Mouse (Mus musculus) neural tube, embryonic 13.5 days (tissue): Measurements from ENCODE around the gene Nln. TPM values are rescaled to one million over a fixed set of nuclear protein-coding genes. Genes with fewer than 3 reads are reported as not detected.
A peak's percentile ranks its signal among the peaks of the same experiment; 100 is the strongest.

Experiments used
- ATAC-seq: fragments of 200-750 bp; cut with Nextera tagmentation; 2 replicates; pipeline ENCODE4 v1.8.0; 2017; ENCODE audit warnings: low read depth, mild to moderate bottlenecking, moderate TSS enrichment, moderate library complexity
- H3K27ac ChIP-seq: fragments of 300-500 bp; sonication (generic); replicated peaks from 2 replicates; pipeline ENCODE4 v1.5.1; 2015; ENCODE audit warnings: moderate library complexity, mild to moderate bottlenecking, inconsistent platforms
- H3K27me3 ChIP-seq: fragments of 300-500 bp; sonication (generic); 2 replicates; pipeline ENCODE4 v1.6.1; 2015; ENCODE audit warnings: mild to moderate bottlenecking, inconsistent platforms
- H3K36me3 ChIP-seq: fragments of 300-500 bp; sonication (generic); 2 replicates; pipeline ENCODE4 v1.6.1; 2015; ENCODE audit warnings: mild to moderate bottlenecking, inconsistent platforms
- H3K4me1 ChIP-seq: fragments of 300-500 bp; sonication (generic); replicated peaks from 2 replicates; pipeline ENCODE4 v1.6.1; 2015; ENCODE audit warnings: inconsistent platforms
- H3K4me2 ChIP-seq: fragments of 300-500 bp; sonication (generic); 2 replicates; pipeline ENCODE4 v1.6.1; 2015; ENCODE audit warnings: inconsistent platforms, mild to moderate bottlenecking, moderate library complexity
- H3K4me3 ChIP-seq: fragments of 300-500 bp; sonication (generic); 2 replicates; pipeline ENCODE4 v1.5.1; 2015; ENCODE audit warnings: mild to moderate bottlenecking, inconsistent platforms
- H3K9ac ChIP-seq: fragments of 300-500 bp; sonication (generic); 2 replicates; pipeline ENCODE4 v1.6.1; 2015; ENCODE audit warnings: moderate library complexity, mild to moderate bottlenecking, inconsistent platforms
- H3K9me3 ChIP-seq: fragments of 300-500 bp; sonication (generic); 2 replicates; pipeline ENCODE4 v1.6.1; 2016; ENCODE audit warnings: inconsistent platforms
- whole genome bisulfite sequencing: fragments of 180-500 bp; shearing (Covaris S2); methylation state at CpG from one replicate; pipeline ENCODE4 v1.1.7; 2015; 5-methylcytosine and 5-hydroxymethylcytosine counted together
- polyA plus RNA-seq: library from polyadenylated mRNA; unstranded; fragments of >200 nt; fragmentation: Nextera tagmentation; extraction: Ambion mirVana; gene quantifications from 2 replicates; pipeline ENCODE4 v1.2.1, GENCODE M21; 2015

The Nln gene
- polyA plus RNA-seq, 1 experiment from 2014 or later = 32.4 TPM

DNA sequence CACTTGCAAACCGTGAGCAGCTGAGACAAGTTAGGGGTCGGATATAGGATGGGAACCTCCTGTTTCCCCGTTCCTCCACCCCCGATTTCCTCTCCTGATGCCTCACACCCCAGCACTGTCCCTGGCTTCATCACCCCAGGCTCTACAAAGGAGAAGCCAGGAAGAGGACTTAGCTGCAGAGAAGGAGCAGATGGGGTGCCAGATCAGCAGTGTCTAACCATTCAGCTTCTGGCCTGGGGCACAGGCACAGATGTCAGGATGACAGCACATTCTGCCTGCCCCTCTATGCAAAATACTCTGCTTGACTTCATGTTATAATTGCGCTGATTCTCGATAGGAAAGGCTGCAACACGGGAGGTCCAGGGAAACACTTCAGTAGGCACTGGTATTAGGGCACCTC is 71.1 kb downstream of the Nln start:
- H3K4me3 ChIP-seq = no peak overlapping the region
- H3K27ac ChIP-seq = no peak overlapping the region
- no peak overlapping the region for H3K9ac ChIP-seq
- no peaks in the 10 kb centered on the region for H3K9me3 ChIP-seq
- ATAC-seq = peak; percentile 55; the same call in 1 of the 2 replicates
- WGBS = 65% methylated on average over 7 of the region's 7 CpGs
- H3K4me1 ChIP-seq = peaks cover 27% of the 10 kb centered on the region
- no peak overlapping the region for H3K4me2 ChIP-seq
- H3K36me3 ChIP-seq = peaks cover 18% of the 10 kb centered on the region; the same call in 1 of the 2 replicates
- H3K27me3 ChIP-seq = no peaks in the 10 kb centered on the region

DNA sequence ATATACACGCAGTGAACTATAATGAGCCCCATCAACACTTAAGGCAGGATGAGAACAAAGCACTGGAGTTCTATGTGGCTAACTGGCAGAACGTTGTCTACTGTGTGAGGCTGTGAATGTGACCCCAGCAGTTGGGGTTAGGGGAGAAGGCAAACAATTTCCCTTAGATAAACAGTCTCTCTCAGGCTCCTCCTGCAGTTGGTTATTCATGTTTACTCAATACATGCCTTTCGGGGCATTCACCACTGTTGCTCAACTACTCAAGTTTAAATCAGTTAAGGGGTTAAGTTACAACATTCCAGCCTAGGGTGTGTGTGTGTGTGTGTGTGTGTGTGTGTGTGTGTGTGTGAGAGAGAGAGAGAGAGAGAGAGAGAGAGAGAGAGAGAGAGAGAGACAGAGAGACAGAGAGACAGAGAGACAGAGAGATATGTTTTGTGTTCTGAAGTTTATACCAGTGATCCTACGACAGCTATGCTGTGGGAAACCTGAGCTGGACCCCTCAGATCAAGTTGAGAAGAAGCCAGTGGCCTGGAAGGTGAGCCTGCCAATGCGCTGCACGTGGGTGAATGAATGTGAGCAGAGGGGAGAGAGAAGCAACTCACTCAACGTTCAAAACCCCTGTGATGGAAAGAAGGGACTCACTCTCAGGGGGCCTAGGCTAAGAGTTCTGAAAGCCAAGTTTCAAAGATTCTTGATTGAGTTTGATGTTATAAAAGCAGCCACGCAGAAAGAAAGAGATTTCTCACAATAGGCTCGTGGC is 71.7 kb downstream of the Nln start:
- no peak overlapping the region for H3K4me3 ChIP-seq
- ATAC-seq = no peak
- no peak overlapping the region for H3K9ac ChIP-seq
- H3K9me3 ChIP-seq = no peaks in the 10 kb centered on the region
- H3K4me2 ChIP-seq = no peak overlapping the region
- H3K4me1 ChIP-seq = peaks cover 32% of the 10 kb centered on the region
- peaks cover 18% of the 10 kb centered on the region; the same call in 1 of the 2 replicates for H3K36me3 ChIP-seq
- no peak overlapping the region for H3K27ac ChIP-seq
- WGBS = 74% methylated on average over 9 of the region's 9 CpGs
- no peaks in the 10 kb centered on the region for H3K27me3 ChIP-seq

DNA sequence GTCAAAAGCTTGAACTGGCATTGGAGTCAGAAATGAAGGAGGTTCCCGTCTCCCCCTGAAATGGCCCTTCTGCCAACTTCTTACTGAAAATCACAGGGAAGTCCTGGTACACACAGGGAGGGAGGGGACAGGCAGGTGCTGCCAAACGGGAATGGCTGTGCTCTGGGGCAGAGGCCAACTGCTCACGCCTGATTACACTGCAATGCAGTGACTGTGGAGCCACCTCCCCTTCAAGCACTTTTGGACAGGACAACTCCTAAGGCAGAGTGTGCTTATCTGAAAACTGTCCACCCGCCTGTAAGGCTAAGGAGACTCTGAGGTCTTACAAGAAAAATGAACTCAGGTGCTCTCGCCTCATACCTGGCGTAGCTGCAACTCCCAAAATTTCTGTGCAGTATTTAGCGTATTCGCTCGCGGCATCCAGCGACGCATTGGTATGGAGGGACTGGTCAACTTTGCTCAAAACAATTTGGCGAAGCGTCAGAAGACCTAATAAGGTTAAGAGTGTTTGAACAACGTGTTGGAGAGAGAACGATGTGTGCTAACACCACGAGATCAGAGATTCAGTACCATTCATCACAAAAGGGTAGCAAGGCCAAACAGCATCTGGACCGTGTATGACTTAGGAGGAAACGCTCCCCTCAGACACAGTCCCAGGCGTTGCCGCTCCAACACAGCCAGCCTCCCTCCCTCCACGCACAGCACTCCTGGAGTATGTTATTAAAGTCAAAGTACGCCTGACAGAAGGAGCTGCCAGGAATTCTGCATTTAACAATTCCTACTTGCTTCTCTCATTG is 72.7 kb downstream of the Nln start:
- no peak overlapping the region for H3K4me2 ChIP-seq
- no peak overlapping the region for H3K4me3 ChIP-seq
- no peaks in the 10 kb centered on the region for H3K27me3 ChIP-seq
- no peak for ATAC-seq
- H3K27ac ChIP-seq = no peak overlapping the region
- H3K36me3 ChIP-seq = peaks cover 18% of the 10 kb centered on the region; the same call in 1 of the 2 replicates
- no peaks in the 10 kb centered on the region for H3K9me3 ChIP-seq
- 80% methylated on average over 23 of the region's 23 CpGs for WGBS
- peaks cover 39% of the 10 kb centered on the region for H3K4me1 ChIP-seq
- no peak overlapping the region for H3K9ac ChIP-seq

DNA sequence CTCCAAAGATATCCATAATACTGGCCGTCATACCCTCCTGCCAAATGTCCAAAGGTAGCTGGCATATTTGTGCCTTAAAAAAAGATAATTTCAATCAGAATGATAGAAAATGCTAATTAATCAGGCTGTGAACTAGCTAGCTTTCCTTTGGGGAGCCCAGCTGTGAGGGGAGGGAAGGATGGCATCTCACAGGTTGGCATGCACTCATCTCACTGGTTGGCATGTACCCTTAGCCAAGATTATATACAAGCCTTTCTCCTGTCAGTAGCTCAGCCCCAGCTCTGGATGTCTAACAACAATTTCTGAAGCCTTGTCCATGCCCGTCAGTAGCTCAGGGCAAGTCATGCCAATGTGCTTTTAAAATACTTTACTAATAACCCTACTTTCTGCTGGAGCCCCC is 73.8 kb downstream of the Nln start:
- no peak overlapping the region for H3K27ac ChIP-seq
- no peak overlapping the region for H3K9ac ChIP-seq
- no peak for ATAC-seq
- no peak overlapping the region for H3K4me3 ChIP-seq
- WGBS = 88% methylated on average over 2 of the region's 2 CpGs
- no peak overlapping the region for H3K4me2 ChIP-seq
- H3K36me3 ChIP-seq = peaks cover 18% of the 10 kb centered on the region; the same call in 1 of the 2 replicates
- H3K27me3 ChIP-seq = no peaks in the 10 kb centered on the region
- H3K9me3 ChIP-seq = no peaks in the 10 kb centered on the region
- H3K4me1 ChIP-seq = peaks cover 39% of the 10 kb centered on the region

DNA sequence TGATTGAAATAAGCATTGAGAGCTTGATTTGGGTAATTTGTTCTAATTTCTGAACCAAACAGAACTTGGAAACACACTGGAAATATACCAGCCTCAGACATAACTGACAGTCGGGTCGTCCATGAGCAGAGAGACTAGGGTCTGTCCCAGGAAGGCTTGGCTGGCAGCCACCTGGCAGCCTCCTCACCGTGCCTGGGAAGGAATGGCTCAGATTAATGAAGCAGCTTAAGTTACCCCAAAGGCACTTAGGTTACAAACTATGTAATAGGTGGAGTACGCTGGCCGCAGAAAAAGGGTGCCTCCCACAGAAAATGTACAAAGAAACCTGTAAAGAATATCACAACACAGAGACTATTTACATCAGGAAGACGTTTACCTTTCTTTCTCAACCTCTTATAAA is 74.6 kb downstream of the Nln start:
- no peak for ATAC-seq

DNA sequence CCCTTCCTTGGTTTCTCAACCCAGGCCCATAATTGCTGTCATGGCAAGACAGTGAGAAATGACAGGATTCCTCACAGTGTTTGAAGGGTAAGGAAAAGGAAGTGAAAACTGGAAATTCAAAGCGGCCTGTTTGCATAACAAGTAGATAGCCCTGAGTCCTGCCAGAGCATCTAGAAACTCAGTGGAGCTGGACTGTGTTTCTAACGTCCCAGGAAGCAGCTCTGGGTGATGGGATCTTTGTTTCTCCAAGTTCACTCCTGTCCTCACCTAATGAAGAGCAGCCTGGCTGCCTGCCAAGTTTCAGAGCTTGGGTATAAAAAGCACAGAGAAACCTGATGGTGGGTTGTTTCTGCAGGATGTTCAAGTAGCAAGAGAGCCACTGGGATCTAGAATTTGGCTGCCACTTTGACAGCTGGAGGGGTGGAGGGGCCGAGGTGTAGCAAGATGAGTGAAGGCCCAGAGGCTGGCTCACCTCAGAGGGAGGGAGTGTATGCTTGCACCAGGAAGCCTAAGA is 76.7 kb downstream of the Nln start:
- WGBS = 54% methylated on average over 3 of the region's 3 CpGs
- peaks cover under 1% of the 10 kb centered on the region; the same call in 1 of the 2 replicates for H3K27me3 ChIP-seq
- H3K9ac ChIP-seq = no peak overlapping the region
- ATAC-seq = no peak
- 0 out of 2 replicates have a peak overlapping the region, but pooled peaks have one; percentile 42 for H3K27ac ChIP-seq
- H3K4me3 ChIP-seq = no peak overlapping the region
- H3K4me2 ChIP-seq = no peak overlapping the region
- peaks cover 21% of the 10 kb centered on the region; the same call in 1 of the 2 replicates for H3K36me3 ChIP-seq
- no peaks in the 10 kb centered on the region for H3K9me3 ChIP-seq
- H3K4me1 ChIP-seq = peaks cover 27% of the 10 kb centered on the region

More for the DNA sequence above, 74.6 kb downstream of the Nln start:
- Histone ChIP-seq H3K27me3 (no peaks in the 10 kb centered on the region), H3K9me3 (no peaks in the 10 kb centered on the region), H3K4me2 (no peak overlapping the region), H3K36me3 (peaks cover 21% of the 10 kb centered on the region; the same call in 1 of the 2 replicates), H3K4me1 (peaks cover 39% of the 10 kb centered on the region), H3K4me3 (no peak overlapping the region), H3K27ac (no peak overlapping the region), H3K9ac (no peak overlapping the region)
- WGBS = 61% methylated on average over 6 of the region's 6 CpGs

DNA sequence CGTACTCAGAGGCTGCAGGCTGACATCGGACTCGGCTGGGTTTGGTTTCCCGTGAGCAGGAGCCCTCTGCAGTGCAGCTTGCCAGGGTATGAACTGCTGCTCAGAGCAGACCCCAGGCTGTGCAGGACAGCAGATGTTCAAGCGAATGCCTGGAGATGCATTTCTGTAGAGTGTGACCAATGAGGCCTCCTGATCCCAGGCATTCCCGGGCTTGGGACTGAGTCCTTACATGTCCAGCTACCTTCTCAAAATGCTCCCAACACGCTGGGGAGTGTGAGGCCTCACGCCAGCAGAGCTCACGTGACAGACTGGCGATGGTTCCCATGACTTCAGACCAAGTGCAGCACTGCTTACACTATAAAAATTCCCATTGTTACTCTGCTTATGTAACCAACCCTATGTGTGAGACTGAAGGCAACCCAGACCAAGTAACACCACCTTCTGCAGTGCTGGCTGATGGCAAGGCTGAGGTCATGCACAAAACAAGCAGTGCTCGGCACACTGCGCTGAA is 77.5 kb downstream of the Nln start:
- Histone ChIP-seq H3K4me3 (no peak overlapping the region), H3K4me2 (no peak overlapping the region), H3K4me1 (peaks cover 26% of the 10 kb centered on the region), H3K27ac (0 out of 2 replicates have a peak overlapping the region, but pooled peaks have one; percentile 42), H3K36me3 (peaks cover 21% of the 10 kb centered on the region; the same call in 1 of the 2 replicates), H3K9ac (no peak overlapping the region), H3K9me3 (no peaks in the 10 kb centered on the region), H3K27me3 (peaks cover 6% of the 10 kb centered on the region; the same call in 1 of the 2 replicates)
- WGBS = 59% methylated on average over 12 of the region's 12 CpGs
- ATAC-seq = peak; percentile 57; the same call in 1 of the 2 replicates

DNA sequence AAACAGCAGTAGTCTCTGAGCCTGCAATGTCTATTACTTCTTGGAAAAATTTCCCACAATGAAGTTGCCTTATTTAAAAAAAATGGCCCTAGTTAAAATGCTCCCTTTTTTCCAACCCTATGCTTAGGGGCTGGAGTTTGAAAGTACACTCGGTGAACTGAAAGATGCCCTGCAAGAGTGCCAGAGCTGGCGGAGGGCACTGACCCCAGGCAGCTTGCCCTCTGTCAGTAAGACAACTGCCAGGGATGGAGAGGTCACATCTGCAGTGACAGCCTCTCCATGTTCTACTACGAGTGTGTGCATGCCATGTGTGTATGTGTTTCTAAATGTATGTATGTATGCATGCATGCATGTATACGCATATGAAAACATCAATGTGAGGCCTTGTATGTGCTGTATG is 78.5 kb downstream of the Nln start:
- Histone ChIP-seq H3K4me3 (no peak overlapping the region), H3K9me3 (no peaks in the 10 kb centered on the region), H3K4me1 (peaks cover 21% of the 10 kb centered on the region), H3K4me2 (no peak overlapping the region), H3K27me3 (peaks cover 11% of the 10 kb centered on the region; the same call in 1 of the 2 replicates), H3K9ac (no peak overlapping the region), H3K36me3 (peaks cover 15% of the 10 kb centered on the region; the same call in 1 of the 2 replicates), H3K27ac (no peak overlapping the region)
- no peak for ATAC-seq
- 88% methylated on average over 4 of the region's 4 CpGs for WGBS

DNA sequence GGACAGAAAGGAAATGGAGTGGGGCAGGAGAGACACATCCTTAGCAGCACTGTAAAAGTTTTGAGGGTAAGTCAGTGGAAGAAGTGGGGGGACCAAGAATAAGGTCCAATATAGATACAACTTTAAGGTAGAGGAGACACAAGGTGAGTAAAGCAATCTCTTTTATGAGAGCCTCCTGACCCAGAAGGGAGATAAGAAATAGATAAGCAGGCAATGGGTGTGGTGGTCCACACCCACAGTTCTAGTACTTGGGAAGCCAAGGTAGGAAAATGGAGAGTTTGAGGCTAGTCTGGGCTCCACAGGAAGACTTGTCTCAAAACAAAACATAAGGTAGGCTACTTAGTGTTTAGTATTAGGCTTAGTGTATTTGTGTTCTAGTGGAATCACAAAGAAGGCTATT is 79.9 kb downstream of the Nln start:
- ATAC-seq = no peak
- H3K9ac ChIP-seq = no peak overlapping the region
- H3K9me3 ChIP-seq = no peaks in the 10 kb centered on the region
- H3K4me1 ChIP-seq = peaks cover 28% of the 10 kb centered on the region
- H3K27ac ChIP-seq = no peak overlapping the region
- H3K4me2 ChIP-seq = no peak overlapping the region
- no peak overlapping the region for H3K4me3 ChIP-seq
- H3K36me3 ChIP-seq = peaks cover 15% of the 10 kb centered on the region; the same call in 1 of the 2 replicates
- peaks cover 11% of the 10 kb centered on the region; the same call in 1 of the 2 replicates for H3K27me3 ChIP-seq

DNA sequence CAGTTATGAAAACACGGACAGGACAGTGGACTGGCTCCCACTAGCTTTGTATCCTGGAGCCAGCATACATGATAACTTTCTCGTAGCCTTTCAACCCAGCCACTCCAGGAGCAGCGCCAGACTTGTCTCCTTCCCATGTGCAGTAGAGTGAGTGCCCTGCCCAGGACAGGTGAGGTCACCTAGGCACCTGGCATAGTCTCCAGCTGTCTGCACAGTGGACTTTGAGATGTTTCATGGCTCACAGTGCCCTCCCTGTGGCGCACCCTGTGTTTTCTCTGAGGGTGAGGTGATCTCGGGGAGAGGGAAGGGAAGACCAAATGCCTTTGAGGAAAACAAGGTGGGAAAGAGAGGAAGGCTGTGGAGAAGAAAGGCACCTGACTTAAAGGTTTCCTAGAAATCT is 80.3 kb downstream of the Nln start:
- H3K36me3 ChIP-seq = peaks cover 11% of the 10 kb centered on the region; the same call in 1 of the 2 replicates
- no peak overlapping the region for H3K9ac ChIP-seq
- H3K9me3 ChIP-seq = no peaks in the 10 kb centered on the region
- WGBS = 92% methylated on average over 5 of the region's 5 CpGs
- H3K27me3 ChIP-seq = peaks cover 11% of the 10 kb centered on the region
- H3K27ac ChIP-seq = no peak overlapping the region
- H3K4me2 ChIP-seq = no peak overlapping the region
- peaks cover 24% of the 10 kb centered on the region for H3K4me1 ChIP-seq
- H3K4me3 ChIP-seq = no peak overlapping the region
- no peak for ATAC-seq

DNA sequence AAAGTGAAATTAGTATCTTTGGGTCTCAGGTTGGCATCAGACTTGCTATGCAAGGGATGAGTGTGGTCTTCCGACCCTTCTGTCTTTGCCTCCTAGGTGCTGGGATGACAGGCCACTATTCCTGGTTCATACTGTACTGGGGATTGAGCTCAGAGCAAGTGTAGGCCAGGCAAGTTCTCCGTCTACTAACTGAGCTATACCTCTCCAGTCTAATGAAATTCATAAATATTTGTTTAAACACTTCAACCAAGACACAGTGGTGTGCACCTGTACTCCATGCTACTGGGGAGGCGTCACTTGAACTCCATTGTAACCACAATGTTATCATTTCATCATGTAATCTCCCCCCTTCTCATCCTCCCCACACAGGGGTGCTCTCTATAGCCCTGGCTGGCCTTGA is 82.9 kb downstream of the Nln start:
- ATAC-seq = no peak
- 90% methylated on average over 3 of the region's 3 CpGs for WGBS
- peaks cover 9% of the 10 kb centered on the region; the same call in 1 of the 2 replicates for H3K36me3 ChIP-seq

DNA sequence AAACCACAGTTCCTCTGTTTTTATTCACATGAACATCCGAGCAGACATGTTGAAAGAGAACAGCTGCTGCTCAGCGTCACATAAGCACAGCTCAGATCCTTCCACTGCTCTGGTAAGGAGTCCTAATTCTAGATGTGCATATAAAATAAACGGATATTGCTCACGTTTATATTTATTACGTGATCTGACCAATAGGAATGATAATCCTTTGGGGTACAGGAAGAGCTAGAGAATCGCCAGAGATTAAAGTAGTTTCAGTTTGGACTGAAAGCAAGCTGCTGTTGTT is 83.8 kb downstream of the Nln start:
- no peak overlapping the region for H3K9ac ChIP-seq
- H3K36me3 ChIP-seq = peaks cover 13% of the 10 kb centered on the region; the same call in 1 of the 2 replicates
- no peak overlapping the region for H3K4me3 ChIP-seq
- no peaks in the 10 kb centered on the region for H3K9me3 ChIP-seq
- no peak overlapping the region for H3K4me2 ChIP-seq
- ATAC-seq = no peak
- peaks cover 21% of the 10 kb centered on the region for H3K4me1 ChIP-seq
- peaks cover 37% of the 10 kb centered on the region for H3K27me3 ChIP-seq
- 76% methylated on average over 6 of the region's 6 CpGs for WGBS
- peak overlapping the region; percentile 49 for H3K27ac ChIP-seq

More for the DNA sequence above, 82.9 kb downstream of the Nln start:
- H3K27ac ChIP-seq = no peak overlapping the region
- H3K27me3 ChIP-seq = peaks cover 31% of the 10 kb centered on the region
- H3K9me3 ChIP-seq = no peaks in the 10 kb centered on the region
- no peak overlapping the region for H3K4me2 ChIP-seq
- no peak overlapping the region for H3K9ac ChIP-seq
- no peak overlapping the region for H3K4me3 ChIP-seq
- H3K4me1 ChIP-seq = peaks cover 21% of the 10 kb centered on the region
